Mouse (Mus musculus) cortical plate, adult 2 months (tissue): ENCODE data around the gene Ptpru.

Source experiments
- CTCF ChIP-seq: fragments of 200-500 bp; IDR thresholded peaks from 2 replicates; pipeline ENCODE4 v1.5.1; 2011; ENCODE audit warnings: mild to moderate bottlenecking, control low read depth, low read length; ENCODE audit not compliant: insufficient read depth; ENCODE audit errors: extremely low read depth
- POLR2A ChIP-seq: fragments of 200-500 bp; IDR thresholded peaks from 2 replicates; pipeline ENCODE4 v1.6.1; 2011; ENCODE audit warnings: mild to moderate bottlenecking, low read length, control low read depth; ENCODE audit not compliant: insufficient read depth; ENCODE audit errors: extremely low read depth

DNA sequence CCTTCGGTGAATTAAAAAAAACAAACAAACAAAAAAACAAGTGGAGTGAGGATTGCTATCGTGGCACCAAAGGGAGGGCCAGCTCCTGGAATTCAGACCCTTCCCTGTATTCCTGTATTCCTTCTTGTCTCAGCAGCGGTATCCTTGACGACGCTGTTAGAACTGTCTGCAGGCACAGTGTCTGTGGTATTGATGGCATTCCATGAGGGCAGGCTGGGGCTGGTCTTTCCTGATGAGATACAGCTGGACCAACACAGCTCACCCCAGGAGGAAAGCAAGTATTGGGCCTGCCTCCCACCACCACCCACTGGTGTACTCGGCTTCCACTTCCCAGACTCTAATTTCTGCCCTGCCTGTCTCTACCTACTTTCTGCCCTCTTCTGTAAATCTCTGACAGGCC lies 10.0 kb upstream of the Ptpru start:
- TF ChIP-seq POLR2A, result no peak
- TF ChIP-seq CTCF, result no peak
